Mouse (Mus musculus) neutrophil, adult 83 days (primary cell): ENCODE measurements around the gene A230072I06Rik. TPM values are rescaled to one million over a fixed set of nuclear protein-coding genes. Genes with fewer than 3 reads are reported as not detected.

Source experiments
- total RNA-seq, 2 experiments: library from RNA; stranded (reverse); gene quantifications; one replicate each; pipeline ENCODE4 v1.2.4; 2023

The A230072I06Rik gene
- not detected for total RNA-seq

DNA sequence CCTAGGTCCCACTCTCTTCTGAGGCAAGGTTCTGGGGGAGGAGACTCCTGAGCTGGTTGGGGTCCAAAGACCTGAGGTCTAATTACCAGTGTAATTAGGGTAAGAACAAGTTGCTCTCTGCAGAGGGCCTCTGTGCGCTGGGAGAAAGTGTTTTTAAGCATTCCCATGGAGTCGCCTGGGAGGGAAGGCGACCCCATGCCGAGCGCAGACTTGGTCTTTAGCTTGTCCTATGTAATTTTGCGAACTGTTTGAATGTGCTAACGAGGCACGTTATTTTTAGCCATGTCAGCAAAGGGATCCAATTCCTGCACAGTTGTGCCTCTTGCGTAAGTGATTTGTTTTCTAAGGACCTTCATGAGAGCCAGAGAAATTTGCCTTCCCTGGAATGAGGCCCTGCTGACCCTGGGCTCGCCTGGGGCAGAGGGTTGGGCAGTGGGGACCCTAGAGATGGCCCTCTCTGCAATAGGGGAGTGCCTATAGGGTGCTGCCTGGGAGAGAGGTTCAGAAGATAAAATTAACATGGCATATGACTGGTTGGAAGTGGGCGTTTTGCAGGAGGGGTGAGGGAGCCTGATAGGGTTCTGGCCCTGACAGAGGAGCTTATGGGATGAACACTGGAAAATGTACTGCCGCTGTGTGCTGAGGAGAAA lies at the start of gene A230072I06Rik:
Gene A230072I06Rik (plus strand): TSS at position 157 of the 650 bp plus-strand sequence.

Other genes starting within 250 kb of the A230072I06Rik start
- gene Sox1, start 116.5 kb downstream of the A230072I06Rik start, total RNA-seq, result not detected